Mouse (Mus musculus) adrenal gland, adult (tissue): Measurements from ENCODE around the gene Sf3b3.

Experiments used
- DNase-seq, 2 experiments: peaks; one replicate each; pipeline ENCODE4 v3.0.0; 2022 to 2023; ENCODE audit warnings: low spot score in 1 of 2; ENCODE audit not compliant: inconsistent age in 2 of 2

Gene Sf3b3

DNA sequence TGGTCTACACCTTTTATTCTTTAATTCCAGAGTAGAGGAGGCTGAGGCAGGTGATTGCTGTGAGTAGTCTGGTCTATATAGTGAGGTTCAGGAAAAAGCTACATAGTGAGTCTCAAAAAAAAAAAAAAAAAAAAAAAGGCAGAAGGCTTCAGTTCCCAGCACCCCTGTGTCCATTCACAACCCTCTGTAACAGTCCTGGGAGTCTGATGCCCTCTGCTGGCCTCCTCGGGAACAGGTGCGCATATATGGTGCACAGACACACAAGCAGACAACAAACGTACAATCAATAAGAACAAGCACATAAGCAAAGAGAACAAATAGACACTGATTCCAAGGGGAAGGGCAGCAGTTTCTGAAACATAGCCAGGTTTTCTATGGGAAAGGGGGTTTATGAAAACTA, 70.3 kb downstream of the Sf3b3 start:
- DNase-seq, result no peak

GRCm38 (mm10) chr8:110775721-110776120, 70.9 kb downstream of the Sf3b3 start:
- no peak for DNase-seq

DNA sequence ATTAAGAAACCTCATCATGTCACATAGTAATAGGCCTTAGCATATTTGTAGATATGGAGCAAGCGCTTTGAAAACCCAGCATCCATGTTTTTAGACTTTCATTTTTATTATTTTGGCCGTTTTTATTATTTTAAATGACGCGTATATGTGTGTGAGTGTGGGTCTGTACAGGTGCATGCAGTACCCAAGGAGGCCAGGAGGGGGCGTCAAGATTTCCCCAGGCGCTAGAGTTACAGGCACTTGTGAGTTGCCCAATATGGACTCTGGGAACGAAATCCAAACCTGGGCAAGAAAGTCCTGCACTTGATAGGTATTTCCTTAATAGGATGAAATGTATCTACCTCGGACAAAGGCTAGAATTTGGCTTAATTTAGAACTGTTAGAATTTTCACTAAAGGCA, 71.3 kb downstream of the Sf3b3 start:
- no peak for DNase-seq

- no peak for DNase-seq
Observed at GRCm38 (mm10) chr8:110774725-110775124, 71.9 kb downstream of the Sf3b3 start.

- DNase-seq, result peak in 1 of 2 experiments; percentile 65
Observed at GRCm38 (mm10) chr8:110774047-110774446, 72.5 kb downstream of the Sf3b3 start.

DNA sequence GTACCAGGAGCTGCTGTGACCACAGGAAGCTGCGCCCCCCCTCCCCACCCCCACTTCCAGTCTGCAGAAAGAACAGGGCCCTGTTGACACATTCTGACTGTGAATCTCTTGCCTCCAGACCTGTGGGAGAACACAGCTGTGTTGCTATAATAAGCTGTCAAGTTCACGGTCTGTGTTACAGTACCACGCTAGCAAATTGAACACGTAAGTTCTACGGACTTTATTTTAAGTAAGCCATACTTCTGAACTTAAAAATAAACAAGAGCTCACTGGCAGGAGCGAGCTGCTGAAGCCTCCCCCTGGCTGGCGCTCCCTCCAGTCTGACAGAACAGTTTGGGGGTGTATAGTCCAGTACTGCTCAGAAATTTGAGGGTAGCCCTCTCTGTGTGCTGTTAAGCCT, 74.1 kb downstream of the Sf3b3 start:
- no peak for DNase-seq

DNA sequence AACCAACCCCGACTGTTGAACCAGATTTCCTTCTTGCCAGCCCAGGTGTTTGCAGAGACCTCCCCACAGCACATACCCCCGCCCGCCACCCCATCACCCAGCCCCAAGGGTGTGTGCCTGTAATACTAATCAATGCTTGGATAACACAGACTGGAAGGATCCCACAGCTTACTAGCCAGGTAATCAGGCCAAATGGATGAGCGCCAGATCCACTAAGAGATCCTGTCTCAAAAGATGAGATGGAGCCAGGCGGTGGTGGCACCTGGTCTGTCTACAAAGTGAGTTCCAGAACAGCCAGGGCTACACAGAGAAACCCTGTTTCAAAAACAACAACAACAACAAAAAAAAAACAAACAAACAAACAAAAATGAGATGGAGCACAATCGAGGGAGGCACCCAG, 79.3 kb downstream of the Sf3b3 start:
- DNase-seq, result no peak

DNA sequence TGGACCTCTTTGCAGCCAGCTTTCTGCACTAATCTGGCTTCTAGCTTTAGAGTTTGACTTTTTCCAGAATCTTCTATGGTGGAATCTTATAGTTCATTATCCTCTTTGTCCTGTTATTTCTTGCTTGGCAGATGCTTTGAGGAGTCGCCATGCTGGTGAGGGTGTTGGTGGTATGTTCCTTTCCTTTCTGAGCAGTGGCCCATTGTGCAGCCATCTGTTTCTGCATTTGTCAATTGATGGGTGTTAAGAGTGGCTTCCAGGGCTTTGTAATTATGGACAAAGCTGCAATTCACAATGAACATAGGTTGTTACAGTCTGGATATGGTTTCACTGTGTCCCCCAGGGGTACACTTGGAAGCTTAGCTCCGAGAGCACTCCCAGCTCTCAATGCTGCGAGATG, 81.9 kb downstream of the Sf3b3 start:
- DNase-seq, result no peak

GRCm38 (mm10) chr8:110761988-110762387, 84.6 kb downstream of the Sf3b3 start:
- DNase-seq, result peak in 1 of 2 experiments; percentile 58

DNA sequence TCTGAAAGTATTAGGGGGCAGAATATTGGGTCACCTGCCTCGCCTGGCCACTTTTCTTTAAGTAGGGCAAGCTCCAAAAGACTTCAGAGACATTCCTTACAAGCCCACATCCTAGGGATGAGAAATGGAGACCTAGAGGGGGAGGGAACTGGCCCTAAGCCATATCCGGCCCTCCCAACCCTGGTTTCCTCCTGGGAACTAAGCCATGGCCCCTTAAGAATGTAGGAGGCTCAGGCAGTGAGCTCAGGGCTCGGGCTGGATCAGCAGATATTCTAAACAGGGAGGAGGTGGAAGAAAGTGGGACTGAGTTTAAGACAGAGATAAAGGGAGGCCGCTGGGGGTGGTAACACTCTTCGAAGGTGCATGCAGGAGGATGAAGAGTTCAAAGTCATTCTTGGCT, 85.4 kb downstream of the Sf3b3 start:
- DNase-seq, result peak; percentile 62 to 79

DNA sequence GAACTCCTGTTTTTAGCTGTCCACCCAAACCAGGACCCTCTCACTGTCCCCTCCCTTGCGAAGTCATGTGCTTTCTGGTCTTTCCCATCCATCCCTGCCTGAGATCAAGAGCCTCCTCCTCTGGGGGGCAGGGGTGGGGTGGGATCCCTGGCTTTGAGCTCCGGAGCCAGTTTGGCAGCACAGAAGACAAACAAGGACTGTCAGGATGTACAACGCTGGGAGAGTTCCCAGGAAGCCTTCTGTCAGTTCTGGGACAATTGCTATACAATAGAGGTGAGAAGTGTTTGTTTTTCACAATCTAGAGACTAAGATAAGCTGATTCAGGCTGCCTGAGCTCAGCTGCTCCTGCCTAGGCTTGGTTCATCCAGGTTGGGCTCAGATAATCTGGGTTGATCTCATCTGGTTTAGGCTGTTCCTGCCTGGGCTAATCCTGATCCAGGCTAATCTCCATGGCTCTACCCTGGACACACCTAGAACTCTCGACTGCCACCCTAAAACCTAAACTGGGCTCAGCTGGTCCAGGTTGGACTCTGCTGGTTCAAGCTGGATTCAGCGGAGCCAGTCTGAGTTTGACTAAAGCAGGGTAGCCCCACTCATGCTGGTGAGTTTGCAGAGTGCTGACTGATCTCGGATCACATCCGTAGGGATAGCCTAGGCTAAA, 86.2 kb downstream of the Sf3b3 start:
- peak in 1 of 2 experiments; percentile 47 for DNase-seq
